Mouse (Mus musculus): ENCODE measurements around the gene Ddah2. TPM values are rescaled to one million over a fixed set of nuclear protein-coding genes. Genes with fewer than 3 reads are reported as not detected.

The Ddah2 gene
- polyA plus RNA-seq, 1 experiment, result 9.4 TPM

DNA sequence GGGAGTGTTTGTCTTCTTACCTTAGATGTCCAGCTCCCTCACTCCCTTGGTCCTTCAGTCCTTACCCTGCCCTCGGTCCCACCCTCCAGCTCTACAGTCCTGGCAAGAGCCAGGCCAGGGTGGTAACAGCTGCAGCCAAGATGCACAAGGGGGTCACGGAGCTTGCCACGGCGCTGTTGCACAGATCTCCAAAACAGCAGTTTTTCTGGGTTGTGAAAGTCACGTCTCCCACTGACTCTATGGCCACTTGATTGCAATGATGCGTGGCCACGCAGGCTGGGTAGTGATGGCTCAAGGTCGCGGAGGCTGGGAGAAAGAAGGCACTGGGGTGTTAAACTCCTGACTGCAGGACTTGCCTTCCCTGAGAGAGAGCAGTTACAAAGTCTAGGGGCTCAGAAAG lies 12.6 kb downstream of the Ddah2 start:
- Histone ChIP-seq H3K4me1 (ENCODE audit: control insufficient read depth, insufficient read depth, insufficient read length, low read length) (no peaks in the 10 kb centered on the region), H3K4me3 (ENCODE audit: insufficient read depth, low read depth, low read length) (no peak overlapping the region), H3K27ac (replicated peaks; ENCODE audit: low read depth, low read length) (no peak overlapping the region)

DNA sequence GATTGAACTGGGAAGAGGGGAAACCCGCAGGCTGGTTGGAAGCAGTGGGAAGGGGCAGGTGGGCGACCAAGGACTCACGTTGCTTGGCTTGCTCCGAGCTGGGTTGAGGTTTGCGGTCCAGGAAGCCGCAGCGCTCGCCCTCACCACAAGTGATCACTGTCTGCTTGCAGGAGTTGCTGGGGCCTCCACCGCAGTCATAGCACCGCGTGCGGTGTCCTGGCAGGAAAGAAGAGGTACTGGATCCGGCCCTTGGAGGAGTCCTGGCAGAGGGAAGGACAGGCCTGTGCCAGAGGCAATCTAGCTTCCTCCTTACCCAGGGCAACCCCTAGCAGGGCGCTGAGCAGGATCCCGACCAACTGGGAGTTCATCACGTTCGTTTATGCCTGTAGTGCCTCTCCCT lies 15.3 kb downstream of the Ddah2 start:
- Histone ChIP-seq H3K4me3 (ENCODE audit: insufficient read depth, low read depth, low read length) (no peak overlapping the region), H3K4me1 (ENCODE audit: control insufficient read depth, insufficient read depth, insufficient read length, low read length) (no peaks in the 10 kb centered on the region), H3K27ac (replicated peaks; ENCODE audit: low read depth, low read length) (no peak overlapping the region)

DNA sequence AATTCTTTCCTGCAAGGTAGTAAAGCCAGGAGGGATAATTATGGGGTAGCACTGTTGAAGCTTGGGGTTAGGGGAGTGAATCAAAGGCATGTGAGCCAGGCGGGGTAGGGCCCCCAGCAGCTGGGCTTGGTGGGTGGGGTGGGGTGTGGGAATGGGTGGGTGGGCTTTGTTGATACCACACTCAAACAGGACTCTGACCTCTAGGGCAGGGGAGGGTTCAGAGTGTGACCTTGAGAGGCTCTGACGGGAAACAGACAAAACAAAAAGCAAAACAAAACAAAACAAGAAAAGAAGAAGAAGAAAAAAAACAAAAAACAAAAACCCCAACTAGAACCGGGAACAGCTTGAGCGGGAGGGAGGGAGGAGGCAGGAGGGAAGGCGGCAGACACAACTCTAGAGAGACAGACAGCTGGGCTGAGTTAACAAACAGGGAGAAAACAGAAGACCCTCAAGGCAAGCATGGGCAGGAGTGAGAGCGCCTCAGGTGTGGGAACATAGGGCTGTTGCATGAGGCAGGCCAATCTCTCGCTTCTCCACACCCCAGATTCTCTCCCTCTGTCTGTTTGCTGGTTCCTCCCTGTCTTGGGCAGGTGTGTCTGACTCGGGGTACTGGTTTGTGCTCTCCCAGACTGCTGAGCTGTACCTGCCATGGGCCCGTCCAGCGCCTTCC lies 17.8 kb downstream of the Ddah2 start, which contains the start of gene Ly6g6e:
Ly6g6e (plus strand) TSS at position 396 of the 670 bp plus-strand sequence.
- H3K27ac ChIP-seq (replicated peaks; ENCODE audit: low read depth, low read length), result peak within 1 kb of the TSS; percentile 40
- H3K4me1 ChIP-seq (ENCODE audit: control insufficient read depth, insufficient read depth, insufficient read length, low read length), result no peaks in the 10 kb centered on the region
- peak within 1 kb of the TSS; percentile 63 for H3K4me3 ChIP-seq (ENCODE audit: insufficient read depth, low read depth, low read length)

DNA sequence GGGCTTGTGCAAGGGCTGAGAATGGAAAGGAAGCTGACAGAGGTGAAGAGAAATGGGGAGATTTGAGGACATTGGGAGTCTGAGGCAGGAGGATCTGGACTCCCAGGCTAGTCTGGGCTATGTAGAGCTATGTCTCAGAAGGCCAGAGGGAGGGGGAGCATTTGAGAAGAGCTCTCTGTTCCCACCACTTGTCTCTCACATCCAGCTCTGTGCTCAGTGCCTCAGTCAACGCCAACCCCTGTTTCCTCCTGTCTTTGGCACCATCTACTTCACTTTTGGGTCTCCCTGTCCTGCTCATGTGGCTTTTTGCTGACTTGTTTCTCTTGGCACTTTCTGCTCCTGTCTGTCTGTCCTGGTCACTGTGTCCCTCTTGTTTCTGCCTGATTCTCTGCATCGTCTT lies 18.4 kb downstream of the Ddah2 start:
- peak overlapping the region; percentile 63 for H3K4me3 ChIP-seq (ENCODE audit: insufficient read depth, low read depth, low read length)
- H3K4me1 ChIP-seq (ENCODE audit: control insufficient read depth, insufficient read depth, insufficient read length, low read length), result no peaks in the 10 kb centered on the region
- peak overlapping the region; percentile 40 for H3K27ac ChIP-seq (replicated peaks; ENCODE audit: low read depth, low read length)

DNA sequence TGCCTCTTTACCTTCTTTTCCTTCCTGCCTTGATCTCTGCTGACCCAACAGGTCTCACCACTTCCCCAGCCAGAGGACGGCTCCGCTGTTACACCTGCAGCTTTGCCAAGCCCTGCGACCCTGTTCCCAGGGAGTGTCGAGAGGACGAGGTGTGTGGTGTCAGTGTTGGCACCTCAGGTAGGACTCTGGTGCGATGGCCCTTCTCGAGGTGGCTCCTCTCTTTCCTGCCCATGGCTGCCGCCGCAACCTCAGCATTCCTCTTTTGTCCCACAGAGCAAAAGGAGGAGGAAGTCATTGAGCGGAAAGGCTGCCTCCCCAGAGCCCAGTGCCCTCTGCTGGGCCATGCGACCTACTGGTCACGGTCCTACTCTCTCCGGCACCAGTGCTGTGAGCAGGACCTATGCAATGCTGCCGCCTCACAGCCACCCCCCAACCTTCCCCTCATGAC lies 19.0 kb downstream of the Ddah2 start, which contains the start of gene Ly6g6d:
Ly6g6d (minus strand) TSS at position 280 of the 448 bp plus-strand sequence.
- Histone ChIP-seq H3K27ac (replicated peaks; ENCODE audit: low read depth, low read length) (peak within 1 kb of the TSS; percentile 40), H3K4me1 (ENCODE audit: control insufficient read depth, insufficient read depth, insufficient read length, low read length) (no peaks in the 10 kb centered on the region), H3K4me3 (ENCODE audit: insufficient read depth, low read depth, low read length) (peak within 1 kb of the TSS; percentile 63)

DNA sequence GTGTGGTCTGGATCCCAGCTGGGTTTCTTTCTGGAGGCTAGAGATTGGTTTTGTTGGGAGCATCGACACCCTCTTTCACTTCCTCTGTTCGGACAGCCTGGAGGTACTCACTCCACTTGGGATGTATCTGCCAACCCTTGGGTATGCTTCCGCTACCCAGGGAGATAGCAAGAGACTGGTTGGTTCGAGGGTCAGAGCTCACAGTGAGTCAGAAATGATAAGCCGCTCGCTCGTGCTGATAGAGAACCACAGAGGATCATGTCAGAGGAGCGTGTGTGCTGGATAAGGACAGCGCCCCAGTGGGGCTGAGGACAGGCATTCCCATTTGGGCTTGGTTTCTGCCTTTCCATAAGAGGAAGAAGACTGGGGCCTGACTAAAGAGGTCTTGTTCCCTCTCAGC lies 20.9 kb downstream of the Ddah2 start:
- no peak overlapping the region for H3K27ac ChIP-seq (replicated peaks; ENCODE audit: low read depth, low read length)
- H3K4me3 ChIP-seq (ENCODE audit: insufficient read depth, low read depth, low read length), result no peak overlapping the region
- H3K4me1 ChIP-seq (ENCODE audit: control insufficient read depth, insufficient read depth, insufficient read length, low read length), result no peaks in the 10 kb centered on the region

DNA sequence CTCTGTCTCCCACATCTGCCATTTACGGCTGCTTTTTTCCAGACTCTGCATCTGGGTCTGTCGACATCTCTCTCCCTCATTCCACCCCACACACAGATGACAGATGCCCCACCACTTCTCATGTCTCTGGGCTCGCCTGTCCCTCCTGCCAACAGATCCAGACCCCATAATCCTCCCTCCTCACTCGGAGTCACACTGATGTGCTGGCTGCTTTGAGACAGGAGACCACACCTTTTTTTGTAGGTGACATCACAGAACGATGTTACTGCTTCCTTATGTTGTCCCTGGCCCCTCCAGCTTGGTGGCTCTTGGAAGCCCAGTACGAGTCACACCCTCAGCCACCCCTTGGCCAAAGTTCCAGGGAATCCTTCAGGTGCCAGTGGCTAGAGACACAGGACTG lies 21.4 kb downstream of the Ddah2 start:
- no peak overlapping the region for H3K27ac ChIP-seq (replicated peaks; ENCODE audit: low read depth, low read length)
- no peak overlapping the region for H3K4me3 ChIP-seq (ENCODE audit: insufficient read depth, low read depth, low read length)
- H3K4me1 ChIP-seq (ENCODE audit: control insufficient read depth, insufficient read depth, insufficient read length, low read length), result no peaks in the 10 kb centered on the region

DNA sequence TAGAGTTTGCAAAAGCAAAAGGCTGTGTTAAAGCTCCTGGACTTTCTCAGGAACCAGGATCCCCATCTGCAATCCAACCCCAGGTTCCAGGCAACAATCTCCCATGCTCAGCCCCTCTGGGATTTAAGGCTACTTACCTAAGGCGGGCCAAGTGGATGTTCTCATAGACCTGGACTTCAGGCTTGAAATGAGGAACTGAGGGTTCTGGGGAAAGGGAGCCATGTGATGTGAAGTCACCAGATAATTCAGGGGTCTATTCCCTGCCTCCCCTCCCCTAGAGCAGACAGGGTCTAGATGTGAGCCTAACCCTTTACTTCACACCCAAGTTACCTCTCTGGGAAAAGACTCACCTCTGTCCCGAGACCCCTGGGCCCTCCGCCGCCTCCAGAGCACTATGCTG lies 21.9 kb downstream of the Ddah2 start:
- H3K27ac ChIP-seq (replicated peaks; ENCODE audit: low read depth, low read length), result no peak overlapping the region
- H3K4me3 ChIP-seq (ENCODE audit: insufficient read depth, low read depth, low read length), result no peak overlapping the region
- no peaks in the 10 kb centered on the region for H3K4me1 ChIP-seq (ENCODE audit: control insufficient read depth, insufficient read depth, insufficient read length, low read length)

DNA sequence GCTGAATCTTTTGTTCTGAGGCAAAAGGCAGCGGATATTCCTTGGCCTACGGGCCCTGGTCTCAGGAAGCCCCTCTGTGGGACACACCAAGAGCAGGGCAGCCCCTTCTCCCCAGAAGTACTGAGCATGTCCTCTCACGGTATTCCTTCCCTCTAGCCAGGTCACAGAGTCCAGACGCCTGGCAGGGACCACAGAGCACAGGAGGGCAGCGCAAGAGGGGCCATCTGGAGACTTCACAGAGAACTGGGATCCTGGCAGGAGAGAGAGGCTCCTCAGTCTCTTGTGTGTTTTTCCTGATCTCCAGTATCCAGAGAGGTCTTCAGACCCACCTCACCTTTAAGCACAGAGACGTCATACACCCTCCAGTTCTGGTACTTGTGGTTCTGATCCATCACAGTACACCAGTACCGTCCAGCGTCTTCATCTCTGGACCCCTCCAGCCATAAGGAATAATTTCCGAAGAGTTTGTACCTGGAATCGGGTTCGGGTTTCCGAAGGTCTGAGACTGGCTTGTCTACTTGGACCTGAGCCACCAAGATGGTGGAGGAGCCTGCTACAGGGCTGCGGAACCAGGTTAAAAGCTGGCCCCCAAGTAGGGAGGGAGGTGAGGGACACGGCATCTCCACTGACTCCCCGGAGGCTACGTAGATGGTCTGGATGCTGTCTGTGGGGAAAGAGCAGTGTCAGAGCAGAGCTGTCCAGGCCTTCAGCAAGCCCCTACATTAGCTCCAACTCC lies 24.2 kb downstream of the Ddah2 start:
- Histone ChIP-seq H3K27ac (replicated peaks; ENCODE audit: low read depth, low read length) (no peak overlapping the region), H3K4me3 (ENCODE audit: insufficient read depth, low read depth, low read length) (no peak overlapping the region), H3K4me1 (ENCODE audit: control insufficient read depth, insufficient read depth, insufficient read length, low read length) (no peaks in the 10 kb centered on the region)

DNA sequence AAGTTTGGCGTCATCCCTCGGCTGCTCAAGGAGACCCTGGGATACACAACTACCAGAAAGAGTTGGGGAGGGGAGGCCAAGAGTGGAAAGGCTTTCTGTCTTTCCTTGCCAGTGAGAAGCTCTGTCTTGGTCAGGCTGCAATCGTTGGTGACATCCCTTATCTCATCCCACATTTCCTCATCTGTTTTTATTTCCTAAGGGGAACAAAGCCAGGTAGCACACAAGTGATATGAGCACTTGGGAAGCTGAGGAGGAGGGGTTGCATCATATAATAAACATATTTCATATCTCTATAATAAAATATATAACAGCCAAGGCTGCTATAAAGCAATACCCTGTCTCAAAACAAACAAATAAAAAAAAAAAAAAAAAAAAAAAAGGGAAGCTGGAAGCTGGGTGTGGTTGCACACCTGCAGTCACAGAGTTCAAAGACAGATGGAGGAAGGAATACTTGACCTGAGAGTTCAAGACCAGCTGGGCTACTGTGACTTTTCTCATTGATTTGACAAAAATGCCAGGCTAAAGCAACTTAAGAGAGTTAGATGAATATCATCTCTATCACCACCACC lies 25.2 kb downstream of the Ddah2 start:
- Histone ChIP-seq H3K4me3 (ENCODE audit: insufficient read depth, low read depth, low read length) (no peak overlapping the region), H3K27ac (replicated peaks; ENCODE audit: low read depth, low read length) (no peak overlapping the region), H3K4me1 (ENCODE audit: control insufficient read depth, insufficient read depth, insufficient read length, low read length) (no peaks in the 10 kb centered on the region)

DNA sequence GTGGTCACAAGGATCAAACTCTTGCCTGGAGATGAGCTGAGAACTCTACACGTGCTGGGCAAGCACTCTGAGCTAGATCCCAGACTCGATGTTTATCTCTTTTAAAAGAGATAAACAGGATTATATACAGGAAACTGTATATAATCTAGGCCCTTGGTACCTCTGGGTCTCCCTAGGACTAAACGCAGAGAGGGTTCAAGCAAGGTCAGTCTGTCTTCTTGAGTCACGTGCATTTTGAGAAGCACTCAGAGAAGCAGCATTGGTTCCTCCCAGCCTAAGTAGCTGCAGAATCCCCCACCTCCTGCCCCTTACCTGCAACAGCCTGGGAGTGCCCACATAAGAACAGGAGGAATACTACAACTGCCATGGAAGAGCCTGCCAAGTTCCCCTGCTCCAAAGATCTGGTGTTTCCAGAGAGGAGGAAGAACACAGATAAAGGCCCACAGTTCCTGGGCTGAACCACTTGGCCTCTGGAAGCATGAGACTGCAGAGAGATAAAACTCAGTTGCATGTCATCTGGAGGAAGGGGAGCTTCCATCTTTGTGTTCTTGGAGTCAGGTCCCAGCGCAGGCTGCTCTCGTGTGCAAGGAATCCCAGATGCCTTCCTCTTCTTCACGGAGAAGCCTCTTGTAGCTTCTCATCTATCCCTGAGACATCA lies 26.5 kb downstream of the Ddah2 start, which contains the start of gene Ly6g6f:
Ly6g6f (minus strand) TSS at position 403 of the 658 bp plus-strand sequence.
- Histone ChIP-seq H3K27ac (replicated peaks; ENCODE audit: low read depth, low read length) (no peak within 1 kb of the TSS), H3K4me3 (ENCODE audit: insufficient read depth, low read depth, low read length) (no peak within 1 kb of the TSS), H3K4me1 (ENCODE audit: control insufficient read depth, insufficient read depth, insufficient read length, low read length) (no peaks in the 10 kb centered on the region; the same call in 1 of the 2 replicates)

DNA sequence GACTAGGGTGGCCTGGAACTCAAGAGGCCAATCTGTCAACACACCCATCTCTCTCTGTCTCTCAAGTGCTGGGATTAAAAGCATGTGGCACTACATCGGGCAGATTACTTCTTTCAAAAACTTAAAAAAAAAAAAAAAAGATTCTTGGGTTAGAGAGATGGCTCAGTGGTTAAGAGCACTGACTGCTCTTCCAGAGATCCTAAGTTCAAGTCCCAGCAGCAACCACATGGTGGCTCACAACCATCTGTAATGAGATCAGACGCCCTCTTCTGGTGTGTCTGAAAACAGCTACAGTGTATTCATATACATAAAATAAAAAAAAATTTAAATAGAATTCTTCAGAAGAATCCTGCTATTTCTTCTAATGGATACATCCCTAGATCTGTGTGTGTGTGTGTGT lies 29.3 kb downstream of the Ddah2 start:
- Histone ChIP-seq H3K27ac (replicated peaks; ENCODE audit: low read depth, low read length) (no peak overlapping the region), H3K4me1 (ENCODE audit: control insufficient read depth, insufficient read depth, insufficient read length, low read length) (no peaks in the 10 kb centered on the region; the same call in 1 of the 2 replicates), H3K4me3 (ENCODE audit: insufficient read depth, low read depth, low read length) (no peak overlapping the region)

DNA sequence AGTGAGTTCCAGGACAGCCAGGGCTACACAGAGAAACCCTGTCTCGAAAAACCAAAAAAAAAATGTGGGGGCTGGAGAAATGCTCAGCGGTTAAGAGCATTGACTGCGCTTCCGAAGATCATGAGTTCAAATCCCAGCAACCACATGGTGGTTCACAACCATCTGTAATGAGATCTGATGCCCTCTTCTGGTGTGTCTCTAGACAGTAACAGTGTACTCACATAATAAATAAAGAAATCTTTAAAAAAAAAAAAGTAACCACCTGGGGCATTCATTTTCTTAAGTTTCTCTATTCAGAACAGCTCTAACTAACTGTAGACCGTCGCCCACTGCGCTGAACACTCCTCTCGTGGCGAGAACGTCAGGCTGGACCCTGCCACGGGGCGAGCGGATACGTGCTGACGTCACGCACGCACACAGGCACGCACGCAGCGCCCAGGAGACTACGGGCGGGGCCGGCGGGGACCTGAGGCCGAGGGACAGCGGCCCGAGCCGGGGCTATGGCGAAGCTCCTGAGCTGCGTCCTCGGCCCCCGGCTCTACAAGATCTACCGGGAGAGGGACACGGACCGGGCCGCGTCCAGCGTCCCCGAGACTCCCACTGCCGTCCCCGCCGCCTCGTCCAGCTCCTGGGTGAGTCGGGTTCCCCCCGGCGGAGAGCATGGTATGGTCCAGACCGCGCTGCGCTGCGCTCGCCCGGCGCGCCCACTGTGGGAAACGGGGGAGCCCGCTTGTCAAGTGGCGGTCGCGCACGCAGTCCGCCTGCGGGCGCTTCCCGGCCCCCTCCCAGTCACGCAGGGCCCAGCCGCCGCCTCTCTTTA lies 30.2 kb downstream of the Ddah2 start, which contains the start of gene Abhd16a:
Abhd16a (plus strand) TSS at position 439 of the 820 bp plus-strand sequence.
- peak within 1 kb of the TSS; percentile 98 for H3K27ac ChIP-seq (replicated peaks; ENCODE audit: low read depth, low read length)
- no peaks in the 10 kb centered on the region; the same call in 1 of the 2 replicates for H3K4me1 ChIP-seq (ENCODE audit: control insufficient read depth, insufficient read depth, insufficient read length, low read length)

DNA sequence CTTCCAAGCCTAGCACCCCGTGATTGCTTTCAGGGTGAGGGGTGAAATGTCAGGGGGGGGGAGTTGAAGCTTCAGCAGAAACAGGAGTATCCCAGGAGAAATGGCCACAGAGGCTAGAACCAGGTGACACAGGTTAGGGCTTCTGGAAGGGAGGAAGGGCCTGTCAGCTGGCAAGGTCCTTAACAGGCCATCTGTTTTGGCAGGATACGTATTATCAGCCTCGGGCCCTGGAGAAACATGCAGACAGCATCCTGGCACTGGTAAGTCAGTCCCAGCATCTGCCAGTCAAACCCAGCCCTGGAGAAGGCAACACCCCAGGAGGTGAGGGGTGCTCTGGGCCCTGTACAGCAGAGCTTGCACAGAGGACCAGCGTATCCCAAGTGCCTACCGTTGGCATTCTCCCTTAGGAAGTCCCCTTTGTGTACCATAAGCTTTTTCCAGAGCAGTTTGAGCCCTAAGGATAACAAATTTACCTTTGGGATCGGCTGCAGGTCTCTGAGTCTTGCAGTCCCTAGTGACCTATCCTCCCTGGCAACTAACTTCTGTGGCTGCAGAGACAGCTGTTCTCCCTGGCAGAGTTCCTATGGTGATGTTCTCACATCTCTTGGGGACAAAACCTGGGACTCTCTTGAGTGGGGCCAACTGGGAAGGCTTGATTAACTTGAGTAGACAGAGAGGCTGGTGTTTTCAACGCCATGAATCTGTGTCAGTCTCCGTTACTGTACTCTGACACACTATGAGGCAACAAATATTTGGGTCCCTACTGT lies 31.5 kb downstream of the Ddah2 start:
- no peaks in the 10 kb centered on the region; the same call in 1 of the 2 replicates for H3K4me1 ChIP-seq (ENCODE audit: control insufficient read depth, insufficient read depth, insufficient read length, low read length)
- peak overlapping the region; percentile 98 for H3K27ac ChIP-seq (replicated peaks; ENCODE audit: low read depth, low read length)
- peak overlapping the region; percentile 85 for H3K4me3 ChIP-seq (ENCODE audit: insufficient read depth, low read depth, low read length)

More for the DNA sequence above, 30.2 kb downstream of the Ddah2 start, which contains the start of gene Abhd16a:
- peak within 1 kb of the TSS; percentile 85 for H3K4me3 ChIP-seq (ENCODE audit: insufficient read depth, low read depth, low read length)

Measured in brown adipose tissue, adult 24 weeks (tissue).